Mouse (Mus musculus) liver, embryonic 14.5 days (tissue): Measurements from ENCODE around the gene Ptgs2.

ENCODE experiments used
- CTCF ChIP-seq: IDR thresholded peaks from 2 replicates; pipeline ENCODE4 v1.5.1; 2016; ENCODE audit warnings: antibody characterized with exemption, low read depth, control low read depth
- EP300 ChIP-seq: IDR thresholded peaks from 2 replicates; pipeline ENCODE4 v1.6.1; 2016; ENCODE audit warnings: antibody characterized with exemption, low read depth

DNA sequence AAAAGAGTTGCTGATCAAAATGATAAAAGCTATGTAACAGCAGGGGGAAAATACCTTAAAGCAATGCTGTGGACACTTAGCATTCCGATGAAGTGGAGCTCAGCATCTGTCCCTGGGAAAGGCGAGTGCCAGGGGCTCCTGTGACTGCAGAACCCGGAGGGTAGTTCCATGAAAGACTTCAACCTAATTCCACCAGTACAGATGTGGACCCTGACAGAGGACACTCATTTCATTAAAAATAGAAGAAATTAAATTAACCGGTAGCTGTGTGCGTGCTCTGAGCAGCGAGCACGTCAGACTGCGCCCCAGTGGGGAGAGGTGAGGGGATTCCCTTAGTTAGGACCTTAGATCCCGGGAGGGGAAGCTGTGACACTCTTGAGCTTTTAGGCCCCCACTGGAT, 457 bp upstream of the Ptgs2 start:
- no peak for TF ChIP-seq CTCF
- no peak for TF ChIP-seq EP300
